In the genomic region with DNA sequence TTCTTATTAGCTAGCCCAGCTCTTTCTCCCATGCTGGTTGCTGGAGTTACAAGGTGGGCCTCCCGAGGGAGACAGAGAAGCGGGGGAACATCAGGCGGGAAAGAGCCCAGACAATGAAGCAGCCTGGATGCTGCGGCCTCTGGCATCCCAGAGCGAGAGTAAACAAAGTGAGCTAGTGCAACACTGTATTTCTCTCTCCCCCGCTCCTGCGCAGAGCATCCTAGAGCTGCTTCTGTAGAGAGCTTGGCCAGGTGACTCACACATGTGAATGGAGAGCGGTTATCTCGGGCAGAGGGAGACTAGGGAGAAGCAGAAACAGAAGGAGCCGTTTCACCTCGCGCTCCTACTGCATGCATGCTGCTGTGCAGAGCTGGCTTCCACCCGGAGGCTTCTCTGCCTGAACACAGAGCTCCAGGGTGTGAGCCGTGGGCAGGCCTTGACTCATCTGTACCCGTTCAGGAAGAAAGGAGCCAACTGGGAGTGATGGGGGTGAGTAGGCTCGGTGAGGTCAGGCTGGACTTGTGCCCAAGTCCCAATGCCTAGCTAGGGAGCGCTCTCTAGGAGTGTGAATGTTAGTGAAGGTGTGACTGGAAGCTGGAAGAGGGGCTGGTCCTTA, we compare ENCODE assay signal across 8 mouse cellular contexts. TPM values are rescaled to one million over a fixed set of nuclear protein-coding genes. Genes with fewer than 3 reads are reported as not detected.
DNase-seq lines count a peak whose midpoint lies in the region; ATAC-seq and TF ChIP-seq lines count a peak whose summit lies in the region.
"Had no signal": no experiment of that assay in that cellular context is flagged by ENCODE, and none has a peak within 500 bp of the region (broad histone marks: within the 10 kb centered on the region; RNA-seq: fewer than 3 reads in every experiment).

No protein-coding gene starts in this region.

- no peak for TF ChIP-seq CTCF in heart, postnatal 0 days (IDR thresholded peaks at IDR 0.05; ENCODE audit: low read depth)

- no peak for ATAC-seq in neural tube, embryonic 11.5 days (ENCODE audit: insufficient read depth, low FRiP score, low TSS enrichment)
- peak; percentile 38 for ATAC-seq in heart, postnatal 0 days (ENCODE audit: insufficient read depth, low read depth)
- ATAC-seq in limb, embryonic 12.5 days (ENCODE audit: insufficient number of reproducible peaks, insufficient read depth, low FRiP score, low TSS enrichment, low read depth) = no peak
- no peak for ATAC-seq in erythroblast, adult 5-6 weeks (replicated peaks; ENCODE audit: low FRiP score, poor library complexity, severe bottlenecking)

- no peak overlapping the region for H3K4me2 ChIP-seq in neural tube, embryonic 11.5 days (ENCODE audit: low read depth)
- H3K4me2 ChIP-seq in heart, postnatal 0 days (ENCODE audit: low read depth, low read length) = no peak overlapping the region
- no peak overlapping the region for H3K4me2 ChIP-seq in limb, embryonic 12.5 days

- no peak for DNase-seq in neural tube, embryonic 11.5 days (ENCODE audit: low spot score)
- DNase-seq in neural tube, embryonic 10.5 days (ENCODE audit: extremely low spot score, low spot score) = no peak
- DNase-seq in cerebellum, adult 8-10 months = peak; percentile 28
- DNase-seq in heart, postnatal 0 days (ENCODE audit: low spot score) = no peak
- DNase-seq in testis, postnatal 14 days (ENCODE audit: low spot score) = peak; percentile 87

- peak overlapping the region; percentile 42; the same call in 1 of the 2 replicates for H3K27ac ChIP-seq in neural tube, embryonic 11.5 days (ENCODE audit: low read depth, low read length)
- H3K27ac ChIP-seq in heart, postnatal 0 days (ENCODE audit: low read depth) = peak overlapping the region; percentile 21
- 0 out of 2 replicates have a peak overlapping the region, but pooled peaks have one; percentile 62 for H3K27ac ChIP-seq in limb, embryonic 12.5 days

- no peaks in the 10 kb centered on the region for H3K36me3 ChIP-seq in neural tube, embryonic 11.5 days (ENCODE audit: control insufficient read depth, insufficient read depth, low read length)
- no peaks in the 10 kb centered on the region for H3K36me3 ChIP-seq in heart, postnatal 0 days (replicated peaks; ENCODE audit: control insufficient read depth, insufficient read depth, low read length)
- no peaks in the 10 kb centered on the region for H3K36me3 ChIP-seq in limb, embryonic 12.5 days

- H3K9me3 ChIP-seq in neural tube, embryonic 11.5 days (ENCODE audit: control insufficient read depth, low read length) = no peaks in the 10 kb centered on the region
- H3K9me3 ChIP-seq in heart, postnatal 0 days (replicated peaks; ENCODE audit: control insufficient read depth, low read length) = no peaks in the 10 kb centered on the region
- no peaks in the 10 kb centered on the region for H3K9me3 ChIP-seq in limb, embryonic 12.5 days
- H3K9me3 ChIP-seq: megakaryocyte, embryonic 14.5 days had no signal

- peaks cover 9% of the 10 kb centered on the region for H3K4me1 ChIP-seq in neural tube, embryonic 11.5 days (ENCODE audit: control insufficient read depth, insufficient read depth, low read length)
- H3K4me1 ChIP-seq in heart, postnatal 0 days (ENCODE audit: control insufficient read depth, insufficient read depth) = peaks cover 13% of the 10 kb centered on the region; the same call in 1 of the 2 replicates
- peaks cover 34% of the 10 kb centered on the region for H3K4me1 ChIP-seq in limb, embryonic 12.5 days (replicated peaks)

- H3K9ac ChIP-seq in neural tube, embryonic 11.5 days (ENCODE audit: low read length) = peak overlapping the region; percentile 7
- H3K9ac ChIP-seq in heart, postnatal 0 days (replicated peaks; ENCODE audit: low read depth, low read length) = no peak overlapping the region
- H3K9ac ChIP-seq in limb, embryonic 12.5 days (replicated peaks) = no peak overlapping the region

- 45% methylated on average over 17 of the region's 17 CpGs for WGBS in neural tube, embryonic 11.5 days
- 44% methylated on average over 17 of the region's 17 CpGs for WGBS in heart, postnatal 0 days
- WGBS in limb, embryonic 12.5 days = 38% methylated on average over 17 of the region's 17 CpGs

- H3K4me3 ChIP-seq in neural tube, embryonic 11.5 days (ENCODE audit: low read depth, low read length) = no peak overlapping the region
- no peak overlapping the region for H3K4me3 ChIP-seq in heart, postnatal 0 days (ENCODE audit: low read depth, low read length)
- H3K4me3 ChIP-seq in limb, embryonic 12.5 days (replicated peaks) = no peak overlapping the region
- H3K4me3 ChIP-seq: megakaryocyte, embryonic 14.5 days had no signal

- TF ChIP-seq EP300 in heart, postnatal 0 days (IDR thresholded peaks at IDR 0.05; ENCODE audit: low read depth) = no peak

- no peaks in the 10 kb centered on the region for H3K27me3 ChIP-seq in neural tube, embryonic 11.5 days (ENCODE audit: control insufficient read depth, insufficient read depth, low read length)
- H3K27me3 ChIP-seq in heart, postnatal 0 days (ENCODE audit: control insufficient read depth, insufficient read depth, low read length) = no peaks in the 10 kb centered on the region
- H3K27me3 ChIP-seq in limb, embryonic 12.5 days = peaks cover 7% of the 10 kb centered on the region; the same call in 1 of the 2 replicates

RNA-seq across cellular contexts. Expression of a gene that starts 46.0 kb away (rescaled TPM):
- polyA plus RNA-seq in neural tube, embryonic 11.5 days (2014; fragmentation: Nextera tagmentation; extraction: Ambion mirVana) = 12.5 and 15.2 TPM in 2 replicates
- total RNA-seq in heart, postnatal 0 days (2014; rRNA removed; ENCODE audit: low replicate concordance) = 19.2 and 36.1 TPM in 2 replicates
- polyA plus RNA-seq in heart, postnatal 0 days (2015; fragmentation: Nextera tagmentation; extraction: Ambion mirVana) = 4.8 and 7.0 TPM in 2 replicates
- polyA plus RNA-seq in limb, embryonic 12.5 days (2016; fragmentation: Nextera tagmentation; extraction: Ambion mirVana) = 1.6 and 2.5 TPM in 2 replicates
- total RNA-seq in erythroblast, adult 5-6 weeks (2015; ENCODE audit: low replicate concordance) = 0.63 TPM in 1 of 2 replicates, not detected in the other
- total RNA-seq in erythroblast, adult 5-6 weeks (2017; ENCODE audit: low replicate concordance) = 0.68 and 0.98 TPM in 2 replicates

Comparison
In these comparisons a context has a peak if more than half of its experiments do, and no peak if none do; other contexts are left out.
1. DNase-seq: peak in cerebellum, adult 8-10 months (single experiment) and testis, postnatal 14 days (single experiment); none in neural tube, embryonic 11.5 days (single experiment), neural tube, embryonic 10.5 days (single experiment) and heart, postnatal 0 days (single experiment).
2. Peak in every context shown above with its lines, with median percentiles within 50 percentile points of each other: H3K27ac ChIP-seq.